Mouse (Mus musculus) kidney, adult 2 months (tissue): Measurements from ENCODE around the gene Nit2. TPM values are rescaled to one million over a fixed set of nuclear protein-coding genes. Genes with fewer than 3 reads are reported as not detected.

ENCODE experiments used
- DNase-seq: peaks from one replicate; pipeline ENCODE4 v3.0.0; 2021
- H3K27ac ChIP-seq: fragments of 200-500 bp; 2 replicates; pipeline ENCODE4 v1.5.1; 2012; ENCODE audit warnings: low read depth, low read length, control low read depth, inconsistent platforms; ENCODE audit not compliant: insufficient read depth
- H3K27me3 ChIP-seq: fragments of 200-500 bp; replicated peaks from 2 replicates; pipeline ENCODE4 v1.6.1; 2012; ENCODE audit warnings: mild to moderate bottlenecking, moderate library complexity, low read length, inconsistent platforms; ENCODE audit not compliant: control insufficient read depth, insufficient read depth
- H3K36me3 ChIP-seq: fragments of 200-500 bp; 2 replicates; pipeline ENCODE4 v1.6.1; 2012; ENCODE audit warnings: mild to moderate bottlenecking, moderate library complexity, low read length, inconsistent platforms; ENCODE audit not compliant: control insufficient read depth, insufficient read depth
- H3K4me1 ChIP-seq: fragments of 200-500 bp; 2 replicates; pipeline ENCODE4 v1.6.1; 2011; ENCODE audit warnings: low read length; ENCODE audit not compliant: control insufficient read depth, insufficient read depth
- H3K4me3 ChIP-seq: fragments of 200-500 bp; 2 replicates; pipeline ENCODE4 v1.5.1; 2011; ENCODE audit warnings: mild to moderate bottlenecking, low read depth, low read length, control low read depth; ENCODE audit not compliant: insufficient read depth
- CTCF ChIP-seq: fragments of 200-500 bp; conservative IDR thresholded peaks from 2 replicates; pipeline ENCODE4 v1.5.1; 2011; ENCODE audit warnings: low read depth, mild to moderate bottlenecking, control low read depth, low read length, moderate library complexity, mixed read lengths; ENCODE audit not compliant: insufficient read depth, insufficient read length
- POLR2A ChIP-seq: fragments of 200-500 bp; IDR thresholded peaks from one replicate; pipeline ENCODE4 v1.6.1; 2011; ENCODE audit warnings: low read depth, low read length, control low read depth
- WGBS: fragments of 180-500 bp; shearing (Covaris S2); methylation state at CpG from one replicate; pipeline ENCODE4 v1.1.7; 2018; 5-methylcytosine and 5-hydroxymethylcytosine counted together
- polyA plus RNA-seq: library from polyadenylated mRNA; depleted of rRNA; stranded (reverse); fragments of >200 nt; gene quantifications from 2 replicates; pipeline ENCODE4 v1.2.3, GENCODE M21; 2012; rRNA removed

Gene Nit2
- polyA plus RNA-seq, 1 experiment, result 83.7 TPM

DNA sequence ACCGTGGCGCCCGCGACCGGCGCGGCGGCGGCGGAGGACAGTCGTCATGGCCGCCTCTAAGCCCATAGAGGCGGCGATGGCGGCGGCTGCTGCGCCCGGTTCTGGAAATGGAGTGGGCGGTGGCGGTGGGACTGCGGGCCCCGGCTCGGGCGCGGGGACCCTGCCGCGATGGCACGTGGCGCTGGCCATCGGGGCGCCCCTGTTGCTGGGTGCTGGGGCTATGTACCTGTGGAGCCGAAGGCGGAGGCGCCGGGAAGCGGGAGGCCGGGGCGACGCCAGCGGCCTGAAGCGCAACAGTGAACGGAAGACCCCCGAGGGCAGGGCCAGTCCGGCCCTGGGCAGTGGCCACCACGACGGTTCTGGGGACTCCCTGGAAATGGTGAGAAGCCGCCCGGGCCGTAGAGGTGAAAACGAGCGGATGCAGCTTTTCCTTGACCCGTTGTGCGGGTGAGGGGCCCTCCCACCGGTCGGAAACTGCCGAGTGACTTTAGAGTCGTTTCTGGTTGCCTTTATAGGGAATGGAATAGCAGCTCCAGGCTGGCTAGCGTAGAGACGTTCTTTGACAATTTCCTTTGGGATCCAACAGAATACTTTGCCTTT lies 45.2 kb downstream of the Nit2 start:
- peak overlapping the region; percentile 75 for H3K4me3 ChIP-seq
- no peaks in the 10 kb centered on the region for H3K36me3 ChIP-seq
- peak overlapping the region; percentile 71 for H3K27ac ChIP-seq
- under 1% methylated on average over 59 of the region's 59 CpGs for WGBS
- H3K27me3 ChIP-seq, result no peaks in the 10 kb centered on the region
- peaks cover 11% of the 10 kb centered on the region for H3K4me1 ChIP-seq
- no peak for TF ChIP-seq CTCF
- no peak for TF ChIP-seq POLR2A
- DNase-seq, result no peak

- under 1% methylated on average over 37 of the region's 37 CpGs for WGBS
- Histone ChIP-seq H3K27ac (peak within 1 kb of the TSS; percentile 96), H3K4me3 (peak within 1 kb of the TSS; percentile 75), H3K27me3 (no peaks in the 10 kb centered on the region), H3K4me1 (peaks cover 11% of the 10 kb centered on the region), H3K36me3 (no peaks in the 10 kb centered on the region)
- DNase-seq, result peak; percentile 97
- TF ChIP-seq CTCF (no peak), POLR2A (peak; percentile 14)
These were observed 46.0 kb downstream of the Nit2 start, which contains the start of gene Tomm70a for GRCm38 (mm10) chr16:57120913-57121815. Gene Tomm70a, plus strand, starts transcription at chr16:57121703.

- TF ChIP-seq POLR2A (no peak), CTCF (no peak)
- Histone ChIP-seq H3K27me3 (no peaks in the 10 kb centered on the region), H3K4me3 (no peak overlapping the region), H3K27ac (no peak overlapping the region), H3K4me1 (no peaks in the 10 kb centered on the region; the same call in 1 of the 2 replicates), H3K36me3 (no peaks in the 10 kb centered on the region)
- DNase-seq, result no peak
- 83% methylated on average over 2 of the region's 2 CpGs for WGBS
These were observed 49.6 kb downstream of the Nit2 start for GRCm38 (mm10) chr16:57117562-57117961.

GRCm38 (mm10) chr16:57116066-57116465 lies 51.1 kb downstream of the Nit2 start:
- no peak for TF ChIP-seq POLR2A
- peak; percentile 33; the same call in 1 of the 2 replicates for TF ChIP-seq CTCF
- H3K27me3 ChIP-seq, result no peaks in the 10 kb centered on the region
- H3K4me1 ChIP-seq, result no peaks in the 10 kb centered on the region; the same call in 1 of the 2 replicates
- H3K4me3 ChIP-seq, result no peak overlapping the region
- H3K36me3 ChIP-seq, result no peaks in the 10 kb centered on the region
- no peak overlapping the region for H3K27ac ChIP-seq
- peak; percentile 39 for DNase-seq

Other genes with a start within 250 kb of the Nit2 start
- gene Lnp1, start 239.3 kb downstream of the Nit2 start, polyA plus RNA-seq, result not detected in 2 replicates
- not detected in 2 replicates for gene Tmem45a2, start 96.0 kb downstream of the Nit2 start, polyA plus RNA-seq
- gene Tomm70a, start 45.6 kb downstream of the Nit2 start, polyA plus RNA-seq, result 10.6 and 12.5 TPM in 2 replicates
- 8.6 and 10.7 TPM in 2 replicates for gene Tbc1d23, start 64.2 kb upstream of the Nit2 start, polyA plus RNA-seq
- gene Tmem30c, start 125.5 kb upstream of the Nit2 start, polyA plus RNA-seq, result not detected in 2 replicates
- gene Filip1l, start 185.8 kb upstream of the Nit2 start, polyA plus RNA-seq, result 4.9 and 6.9 TPM in 2 replicates